Mouse (Mus musculus) gastrocnemius, postnatal 25 days (tissue): ENCODE measurements around the gene Birc3. TPM values are rescaled to one million over a fixed set of nuclear protein-coding genes. Genes with fewer than 3 reads are reported as not detected.
A peak's percentile ranks its signal among the peaks of the same experiment; 100 is the strongest.
"Not testable (repeated sequence)": the region's sequence is repeated elsewhere in the genome, so short reads cannot be mapped to it uniquely, and the experiment has no call there.

ENCODE experiments used
- DNase-seq: peaks from one replicate; pipeline ENCODE4 v3.0.0; 2022
- long read RNA-seq, 2 experiments: library from polyadenylated mRNA; stranded (forward); transcript quantifications; one replicate each; pipeline ENCODE4 v2.0.0; 2021
- total RNA-seq, 2 experiments: library from RNA; stranded (reverse); gene quantifications; 1 replicate in 1 of 2; 2 replicates in 1 of 2; pipeline ENCODE4 v1.2.3; 2021

The Birc3 gene
- 1 to 10 TPM; 6.5 to 6.6 TPM for total RNA-seq
- long read RNA-seq, experiment 1, partial matches to known transcripts = 0 of 1 reads
- long read RNA-seq, experiment 1, other reads (novel, unspliced or antisense) = 1 of 1 reads
- long read RNA-seq, experiment 2, partial matches to known transcripts = 0 of 1 reads
- long read RNA-seq, experiment 2, other reads (novel, unspliced or antisense) = 1 of 1 reads

DNA sequence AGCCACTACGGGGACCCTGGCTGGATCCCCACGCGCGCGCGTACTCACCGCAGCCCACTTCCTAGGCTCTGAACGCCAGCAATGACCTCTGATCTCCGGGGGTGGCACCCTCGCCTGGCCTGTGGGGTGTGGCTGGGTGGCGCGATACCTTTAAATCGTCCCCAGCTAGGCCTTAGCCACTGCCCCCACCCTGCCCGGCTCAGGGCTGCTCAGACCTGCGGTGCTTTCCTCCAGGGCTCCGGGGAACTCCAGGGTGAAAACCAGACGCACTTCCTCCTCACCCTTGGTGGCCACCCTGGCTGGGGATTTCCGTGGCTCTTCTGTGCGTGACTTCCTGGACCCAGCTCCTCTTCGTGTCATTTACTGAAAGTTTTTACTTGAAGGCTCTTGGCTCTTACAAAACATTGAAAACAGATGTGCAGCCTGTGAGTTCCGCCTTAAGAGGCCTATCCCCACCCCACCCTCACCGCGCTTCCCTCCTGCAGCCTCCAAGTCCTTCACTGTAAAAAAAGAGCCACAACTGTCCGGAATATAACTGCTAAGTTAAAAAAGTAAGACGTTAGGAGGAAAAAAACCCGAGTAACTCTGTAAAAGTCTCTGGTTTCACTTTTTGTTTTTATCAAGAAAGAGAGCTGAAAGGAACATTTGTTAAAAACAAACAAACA is at the start of gene Birc3:
Gene Birc3, minus strand, starts transcription at position 412 of the 665 bp plus-strand sequence.
- DNase-seq = peak; percentile 76

DNA sequence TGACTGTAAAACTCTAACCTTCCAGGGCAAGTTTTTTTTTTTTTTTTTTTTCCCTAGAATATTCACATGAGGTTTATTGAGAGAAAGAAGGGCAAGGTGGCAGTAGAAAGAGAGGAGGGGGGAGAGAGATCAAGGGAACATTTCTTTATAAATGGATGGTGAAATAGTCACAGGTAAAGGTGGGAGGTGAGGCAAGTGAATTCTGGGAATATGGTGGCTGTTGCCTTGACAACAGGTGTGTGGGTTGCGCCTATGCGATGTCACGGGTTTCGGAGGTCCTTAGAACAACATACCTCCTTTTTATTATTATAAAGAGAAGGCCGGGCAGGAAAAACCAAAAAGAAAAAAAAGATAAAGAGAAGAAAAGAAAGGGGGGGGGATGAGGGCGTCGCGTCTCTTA is 41.9 kb upstream of the Birc3 start:
- no peak for DNase-seq

- peak; percentile 40 for DNase-seq
Measured at GRCm38 (mm10) chr9:7914487-7914886, 41.5 kb upstream of the Birc3 start.

GRCm38 (mm10) chr9:7913953-7914352 is 41.0 kb upstream of the Birc3 start:
- DNase-seq = no peak

DNA sequence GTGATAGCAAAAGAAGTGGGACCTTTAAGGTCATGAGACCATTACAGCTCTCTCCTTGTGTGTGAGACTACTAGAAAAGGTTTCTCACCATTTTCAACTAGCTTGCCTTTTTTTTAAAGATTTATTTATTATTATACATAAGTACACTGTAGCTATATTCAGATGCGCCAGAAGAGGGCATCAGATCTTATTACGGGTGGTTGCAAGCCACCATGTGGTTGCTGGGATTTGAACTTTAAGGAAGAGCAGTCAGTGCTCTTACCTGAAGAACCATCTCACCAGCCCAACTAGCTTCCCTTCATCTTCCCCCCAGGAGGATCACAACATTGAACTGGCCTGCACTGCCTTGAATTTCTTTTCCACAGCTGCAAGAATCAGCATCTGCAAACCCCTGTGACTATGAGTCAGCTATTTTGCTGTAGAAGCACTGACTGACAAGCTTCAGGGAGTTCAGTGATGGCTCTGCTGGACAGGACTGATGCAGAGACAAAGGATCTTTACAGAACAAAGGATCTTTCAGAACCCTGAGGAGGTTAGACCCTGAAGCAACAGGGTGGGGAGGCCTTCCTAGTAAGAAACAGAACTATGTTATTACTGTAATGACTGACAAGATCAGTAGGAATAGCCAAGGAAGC is 34.5 kb upstream of the Birc3 start:
- DNase-seq = no peak

DNA sequence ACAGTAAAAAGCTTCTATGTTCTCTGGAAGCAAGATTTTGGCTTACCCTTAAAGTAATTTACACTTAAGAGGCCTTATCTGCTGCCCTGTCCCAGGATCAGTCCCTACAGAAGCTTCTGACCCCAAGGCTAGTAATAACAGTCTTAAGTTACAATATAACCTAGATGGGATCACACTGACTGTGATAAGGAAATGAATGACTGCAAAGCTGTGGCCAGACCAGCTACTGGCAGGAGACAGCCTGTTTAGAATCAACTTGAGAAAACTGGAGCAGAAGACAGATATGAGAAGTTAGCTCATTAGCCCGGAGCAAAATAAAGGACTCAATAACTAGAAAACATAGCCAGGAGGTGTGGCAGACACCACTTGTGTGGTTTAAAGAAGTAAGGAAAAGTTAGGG is 33.6 kb upstream of the Birc3 start:
- no peak for DNase-seq

DNA sequence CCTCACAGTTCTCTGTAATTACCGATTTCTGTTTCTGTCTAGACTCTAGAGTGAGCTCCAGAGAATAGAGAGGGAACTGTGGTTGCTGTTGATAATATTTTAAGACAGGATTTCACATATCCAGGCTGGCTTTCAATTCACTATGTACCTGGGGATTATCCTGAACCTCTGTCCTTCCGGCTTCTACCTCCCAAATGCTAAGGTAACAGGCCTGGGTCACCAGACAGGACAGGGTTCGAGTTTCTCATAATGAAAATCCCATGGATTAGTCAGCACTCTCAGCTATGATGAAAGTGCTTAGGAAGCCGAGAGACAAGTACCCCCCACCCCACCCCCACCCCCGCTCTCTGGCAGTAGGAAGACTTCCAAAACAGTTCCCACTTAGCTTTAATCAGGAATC is 30.8 kb upstream of the Birc3 start:
- no peak for DNase-seq

GRCm38 (mm10) chr9:7903262-7903661 is 30.3 kb upstream of the Birc3 start:
- DNase-seq = no peak

DNA sequence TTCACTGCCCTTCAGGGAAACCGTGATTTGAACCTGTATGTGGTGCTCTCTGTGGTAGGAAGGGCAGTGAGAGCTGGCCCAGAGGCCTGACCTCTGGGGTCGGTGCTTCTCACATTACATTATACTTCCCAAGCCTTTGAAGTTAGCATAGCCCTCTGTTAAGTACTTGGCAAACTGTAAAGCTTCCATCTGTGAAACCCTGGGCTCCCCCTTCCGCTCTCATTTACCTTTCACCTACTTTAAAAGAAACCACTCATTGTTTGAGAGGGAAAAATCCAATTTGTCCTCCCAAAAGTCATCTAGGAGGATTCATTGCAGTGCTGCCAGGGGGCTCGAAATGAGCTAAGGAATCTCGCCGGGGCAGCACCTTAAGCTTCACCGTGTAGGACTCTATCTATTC is 29.3 kb upstream of the Birc3 start:
- no peak for DNase-seq

DNA sequence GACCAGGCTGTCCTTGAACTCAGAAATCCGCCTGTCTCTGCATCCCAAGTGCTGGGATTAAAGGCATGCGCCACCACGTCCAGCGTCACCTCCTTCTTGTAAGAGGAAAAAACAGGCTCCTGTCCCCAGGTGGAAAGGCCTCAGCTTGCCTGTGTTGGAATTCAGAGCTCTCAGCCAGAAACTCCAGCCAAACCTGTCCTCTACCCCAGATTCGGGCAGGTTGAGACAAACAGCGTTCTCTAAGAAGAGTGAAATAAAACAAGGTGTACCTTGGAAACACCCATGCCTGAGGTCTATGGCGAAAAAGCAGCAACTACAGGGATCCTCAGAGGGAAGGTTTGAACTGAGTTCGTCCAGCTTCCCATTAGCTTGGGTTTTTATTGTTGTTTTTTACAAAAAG is 28.0 kb upstream of the Birc3 start:
- DNase-seq = no peak

DNA sequence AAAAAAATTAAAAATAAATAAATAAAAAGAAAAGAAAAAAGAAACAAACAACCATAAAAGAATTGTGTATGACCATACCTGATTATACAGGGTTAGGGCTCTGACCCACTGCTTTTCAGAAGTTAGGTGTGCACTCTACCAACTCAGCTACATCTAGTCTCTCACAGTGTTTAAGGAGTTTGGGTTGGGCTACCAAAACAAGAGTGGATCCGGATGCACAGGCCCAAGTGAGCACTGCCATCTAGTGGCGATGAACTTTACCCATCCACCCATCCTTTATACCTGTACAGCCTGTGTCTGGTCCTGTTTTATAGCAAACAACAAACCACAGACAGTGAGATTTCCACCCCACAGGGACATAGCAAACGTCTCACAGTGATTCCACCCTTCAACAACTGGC is 24.5 kb upstream of the Birc3 start:
- DNase-seq = peak; percentile 34

- DNase-seq = not testable (repeated sequence)
Measured at GRCm38 (mm10) chr9:7891796-7892195, 18.8 kb upstream of the Birc3 start.

GRCm38 (mm10) chr9:7891177-7891576 is 18.2 kb upstream of the Birc3 start:
- no peak for DNase-seq

DNA sequence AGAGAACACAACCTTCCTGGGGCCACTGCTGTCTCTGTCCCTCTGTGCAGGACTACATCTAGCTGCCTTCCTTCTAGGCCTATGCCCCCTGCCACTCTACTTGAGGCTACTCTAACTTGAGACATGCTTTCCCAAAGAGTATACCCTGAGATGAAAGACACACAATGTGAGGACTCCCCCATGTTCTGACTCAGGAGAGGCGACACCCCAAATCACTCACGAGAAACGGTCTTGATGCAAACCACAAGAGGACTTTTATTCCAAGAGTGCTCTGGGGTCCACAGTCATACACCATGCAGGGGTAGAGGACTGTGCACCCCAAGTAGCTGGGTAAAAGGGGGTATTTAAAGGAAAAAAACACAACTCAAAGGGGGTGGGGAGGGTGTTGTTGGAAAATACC is 11.4 kb upstream of the Birc3 start:
- no peak for DNase-seq

GRCm38 (mm10) chr9:7882304-7882865 is 9.4 kb upstream of the Birc3 start:
- no peak for DNase-seq

GRCm38 (mm10) chr9:7873511-7874211 is 675 bp upstream of the Birc3 start:
- no peak for DNase-seq

GRCm38 (mm10) chr9:7872044-7872774 is 777 bp downstream of the Birc3 start:
- no peak for DNase-seq

GRCm38 (mm10) chr9:7871316-7872043 is 1.5 kb downstream of the Birc3 start:
- no peak for DNase-seq

- DNase-seq = no peak
Measured at GRCm38 (mm10) chr9:7870556-7871315, 2.2 kb downstream of the Birc3 start.

DNA sequence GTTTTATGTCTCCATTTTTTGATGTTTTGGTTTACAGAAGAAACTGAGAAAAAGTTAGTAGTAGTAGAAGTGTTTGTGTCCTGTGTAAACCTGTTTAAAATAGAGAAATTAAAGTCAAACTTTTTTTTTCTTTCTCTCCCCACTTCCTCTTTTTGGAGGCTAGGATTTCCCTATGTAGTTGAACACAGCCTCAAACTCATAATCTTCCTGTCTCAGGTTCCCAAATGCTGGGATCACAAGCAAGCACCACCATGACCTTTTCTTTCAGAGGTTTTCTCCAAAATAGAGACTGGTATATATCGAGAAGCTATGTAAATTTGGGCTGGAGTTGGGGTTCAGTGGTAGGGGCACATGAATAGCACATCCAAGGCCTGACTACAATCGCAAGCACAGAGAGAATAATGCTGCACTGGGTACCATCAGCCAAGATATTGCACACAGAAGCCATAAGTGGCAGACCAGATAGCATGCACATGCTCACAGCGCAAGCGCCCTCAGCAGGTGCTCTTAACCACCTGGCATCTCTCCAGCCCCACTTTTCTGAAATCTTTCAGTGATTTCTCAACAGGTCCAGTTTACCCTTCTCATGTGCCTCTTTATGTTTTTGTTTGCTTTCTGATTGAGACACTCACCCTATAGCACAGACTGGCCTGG is 4.0 kb downstream of the Birc3 start:
- DNase-seq = no peak
